Mouse (Mus musculus): Measurements from ENCODE around the gene Mmp15.

Mmp15 gene

GRCm38 (mm10) chr8:95341721-95342120 is 10.3 kb upstream of the Mmp15 start:
- DNase-seq (ENCODE audit: low read depth), result no peak

DNA sequence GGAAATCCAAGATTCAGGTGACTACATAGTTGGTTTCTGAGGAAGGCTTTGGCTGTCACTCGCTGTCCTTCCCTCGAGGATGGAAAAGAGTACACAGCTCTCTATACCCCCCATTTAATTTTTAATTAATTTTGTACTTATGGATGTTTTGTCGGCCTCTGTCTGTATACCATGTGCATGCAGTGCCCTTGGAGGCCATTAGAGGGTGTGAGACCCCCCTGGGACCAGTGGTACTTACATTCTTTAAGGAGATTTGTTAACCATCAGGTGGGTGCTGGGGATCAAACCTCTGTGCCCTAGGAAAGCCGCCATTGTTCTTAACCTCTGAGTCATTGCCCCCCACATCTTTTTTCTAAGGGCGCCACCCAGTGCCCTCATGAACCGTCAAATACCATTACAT is 7.4 kb upstream of the Mmp15 start:
- no peak for DNase-seq (ENCODE audit: low read depth)

GRCm38 (mm10) chr8:95346643-95347545 is 5.2 kb upstream of the Mmp15 start:
- DNase-seq (ENCODE audit: low read depth), result no peak

GRCm38 (mm10) chr8:95348356-95348755 is 3.7 kb upstream of the Mmp15 start:
- no peak for DNase-seq (ENCODE audit: low read depth)

GRCm38 (mm10) chr8:95348811-95349630 is 3.0 kb upstream of the Mmp15 start:
- no peak for DNase-seq (ENCODE audit: low read depth)

GRCm38 (mm10) chr8:95351461-95351860 is 607 bp upstream of the Mmp15 start:
- no peak for DNase-seq (ENCODE audit: low read depth)

GRCm38 (mm10) chr8:95352871-95353866 is 1.1 kb downstream of the Mmp15 start:
- no peak for DNase-seq (ENCODE audit: low read depth)

DNA sequence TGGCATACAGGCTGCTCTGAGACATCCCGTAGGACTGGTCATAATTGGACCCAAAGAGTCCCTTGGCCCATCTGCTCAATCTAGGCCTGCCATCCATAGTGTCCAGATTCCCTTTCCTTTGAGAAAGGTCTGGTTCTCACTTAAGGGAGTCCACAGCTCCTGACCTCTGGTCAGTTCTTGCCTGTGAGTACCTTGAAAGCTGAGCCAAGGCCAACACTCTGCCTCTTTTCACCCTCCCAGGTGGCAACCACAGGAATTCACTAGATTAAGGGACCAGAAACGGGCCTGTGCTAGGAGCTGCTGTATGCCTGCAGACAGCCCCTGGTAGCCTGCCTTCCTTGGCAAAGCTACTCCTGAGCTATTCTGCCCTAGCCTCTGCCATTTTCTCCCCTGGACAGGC is 2.5 kb downstream of the Mmp15 start:
- no peak for DNase-seq (ENCODE audit: low read depth)

- DNase-seq (ENCODE audit: low read depth), result no peak
Observed at GRCm38 (mm10) chr8:95358550-95359411, 6.7 kb downstream of the Mmp15 start.

GRCm38 (mm10) chr8:95360181-95361015 is 8.3 kb downstream of the Mmp15 start:
- DNase-seq (ENCODE audit: low read depth), result no peak

DNA sequence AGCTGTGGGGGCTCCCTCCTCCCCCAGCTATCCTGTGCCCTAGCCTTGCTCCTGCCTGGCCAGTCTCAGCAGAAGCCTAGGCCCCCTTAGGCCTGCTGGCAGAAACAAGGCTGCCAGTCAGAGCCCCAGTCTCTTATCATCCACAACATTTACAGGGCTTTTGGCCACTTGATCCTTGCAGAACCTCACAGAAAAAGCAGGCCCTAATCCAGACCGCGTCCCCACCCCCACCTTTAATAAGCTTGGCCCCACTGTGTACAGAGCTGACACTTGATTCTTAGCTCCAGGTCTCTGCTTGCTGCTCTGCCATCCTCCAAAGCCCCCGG is 8.9 kb downstream of the Mmp15 start:
- DNase-seq (ENCODE audit: low read depth), result no peak

DNA sequence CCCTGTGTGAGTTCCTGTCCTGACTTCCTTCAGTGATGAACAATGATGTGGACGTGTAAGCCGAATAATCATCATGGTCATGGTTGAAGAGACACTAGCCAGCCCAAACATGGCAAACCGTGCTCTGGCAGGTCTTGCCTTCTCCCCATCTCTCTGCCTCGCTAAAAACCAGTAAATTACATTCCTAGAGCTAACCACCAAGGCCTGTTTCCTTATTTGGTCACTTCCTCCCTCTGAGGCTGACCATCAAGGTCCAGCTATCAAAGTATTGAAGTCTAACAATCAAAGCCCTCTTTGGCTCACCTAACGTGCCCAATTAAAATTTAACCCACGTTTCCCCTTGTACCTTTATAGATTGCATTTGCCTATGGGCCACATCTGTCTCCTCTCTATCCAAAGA is 10.2 kb downstream of the Mmp15 start:
- DNase-seq (ENCODE audit: low read depth), result no peak

DNA sequence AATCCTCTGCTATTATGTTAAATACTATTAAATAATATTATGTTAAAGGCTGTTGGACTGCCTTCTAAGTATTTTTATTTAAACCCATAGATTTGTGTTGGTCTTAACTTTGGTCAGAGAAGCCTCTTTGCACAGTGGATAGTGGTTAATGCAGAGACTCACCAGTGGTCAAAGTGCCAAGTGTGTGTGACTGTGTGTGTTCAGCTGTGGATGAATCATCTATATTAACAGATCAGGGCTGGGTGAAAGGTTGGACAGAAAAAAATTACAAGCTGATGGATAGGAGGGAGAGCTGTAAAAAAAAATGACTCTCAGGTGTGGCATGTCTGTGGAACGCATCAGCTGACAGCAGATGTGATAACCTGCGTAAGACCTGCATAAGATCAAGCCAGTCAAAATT is 11.8 kb downstream of the Mmp15 start:
- no peak for DNase-seq (ENCODE audit: low read depth)

DNA sequence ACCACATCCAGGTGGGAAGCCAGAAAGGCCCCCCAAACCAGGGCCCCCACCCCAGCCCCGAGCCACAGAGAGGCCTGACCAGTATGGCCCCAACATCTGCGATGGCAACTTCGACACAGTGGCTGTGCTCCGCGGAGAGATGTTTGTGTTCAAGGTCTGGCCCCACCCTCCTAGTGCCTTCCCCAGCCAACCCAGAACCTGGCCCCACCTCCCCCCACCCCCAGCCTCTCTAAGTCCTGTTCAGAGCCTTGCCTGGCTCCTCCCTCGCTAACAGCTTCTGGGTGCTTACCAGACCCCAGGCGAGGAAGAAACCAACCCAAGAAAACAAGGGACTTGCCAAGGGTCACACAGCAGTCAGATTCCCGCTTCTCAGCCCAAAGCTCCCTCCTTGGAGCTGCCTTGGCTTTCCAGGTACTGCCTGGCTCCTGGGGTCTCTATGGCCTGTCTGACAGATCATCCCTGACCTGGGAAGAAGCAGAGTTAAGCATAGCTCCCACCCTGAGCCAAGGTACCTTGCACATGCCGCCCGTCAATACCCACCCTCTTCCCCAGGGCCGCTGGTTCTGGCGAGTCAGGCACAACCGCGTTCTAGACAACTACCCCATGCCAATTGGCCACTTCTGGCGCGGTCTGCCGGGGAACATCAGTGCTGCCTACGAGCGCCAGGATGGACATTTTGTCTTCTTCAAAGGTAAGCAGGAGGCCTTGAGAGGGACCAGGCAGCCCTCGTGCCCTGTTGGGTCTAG is 17.7 kb downstream of the Mmp15 start:
- DNase-seq (ENCODE audit: low read depth), result no peak

DNA sequence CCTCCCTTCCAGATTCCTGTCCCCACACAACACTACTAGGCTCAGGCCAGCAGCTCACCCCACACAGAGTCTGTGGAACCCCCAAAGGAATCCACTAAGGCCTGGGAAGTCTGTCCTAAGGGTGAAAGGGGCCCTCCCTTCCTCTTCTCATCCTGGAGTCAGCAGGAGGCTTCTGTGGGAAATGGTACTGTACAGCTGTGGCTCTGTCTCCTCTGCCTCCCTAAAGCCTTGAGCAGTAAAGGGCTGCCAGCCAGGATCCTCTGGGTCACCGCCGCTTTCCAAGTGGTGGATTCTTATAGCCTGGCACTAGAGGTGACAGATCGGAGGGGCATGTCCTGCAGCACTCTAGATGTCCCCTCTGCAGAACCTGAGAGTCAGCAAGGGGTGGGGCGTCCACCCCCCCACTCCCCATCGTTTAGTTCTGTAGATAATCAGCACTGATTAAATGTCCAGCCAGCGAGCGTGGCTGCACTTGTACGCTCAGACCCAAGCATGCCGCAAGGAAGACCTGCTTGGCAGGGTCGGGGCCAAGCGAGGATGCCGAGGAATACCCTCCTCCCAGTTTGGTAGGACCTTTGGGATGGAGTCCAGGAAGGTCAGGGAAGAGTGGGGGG is 21.4 kb downstream of the Mmp15 start:
- DNase-seq (ENCODE audit: low read depth), result no peak

- DNase-seq (ENCODE audit: low read depth), result no peak
Observed at GRCm38 (mm10) chr8:95374429-95374828, 22.4 kb downstream of the Mmp15 start.

GRCm38 (mm10) chr8:95375374-95375930 is 23.4 kb downstream of the Mmp15 start:
- DNase-seq (ENCODE audit: low read depth), result no peak

GRCm38 (mm10) chr8:95376309-95376999 is 24.4 kb downstream of the Mmp15 start:
- DNase-seq (ENCODE audit: low read depth), result no peak
